Mouse (Mus musculus) liver, embryonic 16.5 days (tissue): ENCODE results near the gene Pdss2. TPM values are rescaled to one million over a fixed set of nuclear protein-coding genes. Genes with fewer than 3 reads are reported as not detected.

Experiments used
- ATAC-seq: fragments of 200-750 bp; cut with Nextera tagmentation; 2 replicates; pipeline ENCODE4 v1.8.0; 2017; ENCODE audit warnings: low read depth, mild to moderate bottlenecking, moderate number of reproducible peaks, moderate library complexity
- H3K27ac ChIP-seq: fragments of 300-500 bp; sonication (generic); 2 replicates; pipeline ENCODE4 v1.5.1; 2014; ENCODE audit warnings: mild to moderate bottlenecking, low read length
- H3K27me3 ChIP-seq: fragments of 300-500 bp; sonication (generic); 2 replicates; pipeline ENCODE4 v1.6.1; 2014; ENCODE audit warnings: low read depth, low read length, mixed read lengths; ENCODE audit not compliant: control insufficient read depth, insufficient read depth
- H3K36me3 ChIP-seq: fragments of 300-500 bp; sonication (generic); 2 replicates; pipeline ENCODE4 v1.6.1; 2014; ENCODE audit warnings: mild to moderate bottlenecking; ENCODE audit not compliant: control insufficient read depth, insufficient read depth
- H3K4me1 ChIP-seq: fragments of 300-500 bp; sonication (generic); 2 replicates; pipeline ENCODE4 v1.6.1; 2014; ENCODE audit warnings: low read depth, low read length, mixed read lengths; ENCODE audit not compliant: control insufficient read depth
- H3K4me2 ChIP-seq: fragments of 300-500 bp; sonication (generic); 2 replicates; pipeline ENCODE4 v1.6.1; 2014; ENCODE audit warnings: low read depth, low read length, mixed read lengths
- H3K4me3 ChIP-seq: fragments of 300-500 bp; sonication (generic); 2 replicates; pipeline ENCODE4 v1.5.1; 2014; ENCODE audit warnings: low read depth, mild to moderate bottlenecking, low read length
- H3K9ac ChIP-seq: fragments of 300-500 bp; sonication (generic); 2 replicates; pipeline ENCODE4 v1.6.1; 2014; ENCODE audit warnings: low read depth, low read length
- H3K9me3 ChIP-seq: fragments of 300-500 bp; sonication (generic); replicated peaks from 2 replicates; pipeline ENCODE4 v1.6.1; 2016; ENCODE audit warnings: low read length; ENCODE audit not compliant: control insufficient read depth
- WGBS: fragments of 180-500 bp; shearing (Covaris S2); extraction: QIAGEN DNeasy Blood & Tissue Kit; methylation state at CpG from one replicate; pipeline ENCODE4 v1.1.7; 2014; ENCODE audit not compliant: insufficient replicate concordance; 5-methylcytosine and 5-hydroxymethylcytosine counted together
- polyA plus RNA-seq: library from polyadenylated mRNA; unstranded; fragments of >200 nt; fragmentation: Nextera tagmentation; extraction: Ambion mirVana; gene quantifications from 2 replicates; pipeline ENCODE4 v1.2.1, GENCODE M21; 2015

Gene Pdss2
- polyA plus RNA-seq, 1 experiment from 2014 or later = 6.4 TPM

GRCm38 (mm10) chr10:43440981-43441740 lies 219.9 kb downstream of the Pdss2 start:
- ATAC-seq = peak; percentile 85

GRCm38 (mm10) chr10:43448656-43449055 lies 227.4 kb downstream of the Pdss2 start:
- no peaks in the 10 kb centered on the region for H3K36me3 ChIP-seq
- no peak for ATAC-seq
- WGBS = 71% methylated on average over 3 of the region's 3 CpGs
- no peak overlapping the region for H3K9ac ChIP-seq
- H3K4me3 ChIP-seq = no peak overlapping the region
- H3K4me1 ChIP-seq = peaks cover 3% of the 10 kb centered on the region; the same call in 1 of the 2 replicates
- no peak overlapping the region for H3K4me2 ChIP-seq
- H3K27ac ChIP-seq = no peak overlapping the region
- H3K27me3 ChIP-seq = no peaks in the 10 kb centered on the region
- H3K9me3 ChIP-seq = no peaks in the 10 kb centered on the region

More at GRCm38 (mm10) chr10:43440981-43441740, 219.9 kb downstream of the Pdss2 start:
- Histone ChIP-seq H3K9ac (no peak overlapping the region), H3K36me3 (no peaks in the 10 kb centered on the region), H3K4me3 (no peak overlapping the region), H3K27me3 (no peaks in the 10 kb centered on the region), H3K9me3 (no peaks in the 10 kb centered on the region), H3K27ac (peak overlapping the region; percentile 43), H3K4me2 (no peak overlapping the region), H3K4me1 (no peaks in the 10 kb centered on the region; the same call in 1 of the 2 replicates)
- 54% methylated on average over 15 of the region's 15 CpGs for WGBS

GRCm38 (mm10) chr10:43451848-43452662 lies 230.8 kb downstream of the Pdss2 start:
- Histone ChIP-seq H3K27me3 (no peaks in the 10 kb centered on the region), H3K36me3 (no peaks in the 10 kb centered on the region), H3K4me1 (peaks cover 3% of the 10 kb centered on the region; the same call in 1 of the 2 replicates), H3K4me2 (peak overlapping the region; percentile 36), H3K27ac (no peak overlapping the region), H3K4me3 (peak overlapping the region; percentile 32), H3K9ac (no peak overlapping the region), H3K9me3 (no peaks in the 10 kb centered on the region)
- peak; percentile 76 for ATAC-seq
- WGBS = 15% methylated on average over 16 of the region's 16 CpGs

DNA sequence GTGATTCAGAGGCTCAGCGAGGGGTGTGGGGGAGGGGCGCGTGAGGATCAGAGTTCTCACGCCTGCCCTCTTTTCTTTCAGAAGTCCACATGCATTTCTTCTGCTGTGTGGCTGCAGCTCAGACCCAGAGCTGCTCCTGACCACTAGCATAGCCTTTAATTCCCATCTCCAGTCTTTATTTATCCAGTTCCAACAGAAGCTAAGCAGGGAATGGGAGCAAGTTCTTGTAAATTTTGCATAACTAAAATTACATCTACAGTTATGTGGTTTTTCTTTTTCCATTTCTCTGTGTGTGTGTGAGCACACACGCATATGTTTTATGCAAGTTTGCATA lies 231.3 kb downstream of the Pdss2 start:
- peak overlapping the region; percentile 32; the same call in 1 of the 2 replicates for H3K4me3 ChIP-seq
- no peaks in the 10 kb centered on the region for H3K27me3 ChIP-seq
- no peak for ATAC-seq
- H3K9me3 ChIP-seq = no peaks in the 10 kb centered on the region
- H3K9ac ChIP-seq = no peak overlapping the region
- H3K4me1 ChIP-seq = peaks cover 3% of the 10 kb centered on the region; the same call in 1 of the 2 replicates
- H3K36me3 ChIP-seq = no peaks in the 10 kb centered on the region
- H3K27ac ChIP-seq = no peak overlapping the region
- H3K4me2 ChIP-seq = peak overlapping the region; percentile 36
- WGBS = 21% methylated on average over 5 of the region's 5 CpGs

- H3K4me1 ChIP-seq = peaks cover 3% of the 10 kb centered on the region; the same call in 1 of the 2 replicates
- no peaks in the 10 kb centered on the region for H3K36me3 ChIP-seq
- no peak overlapping the region for H3K9ac ChIP-seq
- ATAC-seq = no peak
- no peak overlapping the region for H3K27ac ChIP-seq
- no peak overlapping the region for H3K4me3 ChIP-seq
- no peaks in the 10 kb centered on the region for H3K9me3 ChIP-seq
- H3K27me3 ChIP-seq = no peaks in the 10 kb centered on the region
- H3K4me2 ChIP-seq = no peak overlapping the region
- 53% methylated on average over 1 of the region's 1 CpGs for WGBS
These were observed 232.9 kb downstream of the Pdss2 start for GRCm38 (mm10) chr10:43454219-43454618.

- 71% methylated on average over 3 of the region's 3 CpGs for WGBS
- H3K4me1 ChIP-seq = peaks cover 3% of the 10 kb centered on the region; the same call in 1 of the 2 replicates
- ATAC-seq = no peak
These were observed 233.4 kb downstream of the Pdss2 start for GRCm38 (mm10) chr10:43454671-43455070.

DNA sequence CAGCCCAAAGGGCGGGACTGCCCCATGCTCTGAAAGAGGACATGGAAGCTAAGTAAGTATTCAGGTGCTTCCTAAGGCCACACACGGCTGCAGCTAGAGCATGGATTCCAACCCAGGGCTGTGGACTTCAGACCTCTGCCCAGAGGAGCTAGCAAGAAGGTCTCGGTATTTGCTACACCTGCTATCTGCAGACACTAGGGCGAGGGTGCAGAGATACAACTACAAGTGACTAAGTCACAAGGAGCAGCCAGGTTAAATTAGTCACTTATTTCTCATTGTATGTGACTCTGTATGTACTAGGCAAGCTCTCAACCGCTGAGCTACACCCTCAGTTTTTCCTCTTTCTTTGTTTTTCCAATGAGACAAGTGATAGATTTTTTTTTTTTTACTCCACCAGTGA lies 241.5 kb downstream of the Pdss2 start:
- H3K4me2 ChIP-seq = no peak overlapping the region

More at GRCm38 (mm10) chr10:43454671-43455070, 233.4 kb downstream of the Pdss2 start:
- Histone ChIP-seq H3K4me3 (no peak overlapping the region), H3K36me3 (no peaks in the 10 kb centered on the region), H3K9me3 (no peaks in the 10 kb centered on the region), H3K27ac (no peak overlapping the region), H3K4me2 (no peak overlapping the region), H3K9ac (no peak overlapping the region), H3K27me3 (no peaks in the 10 kb centered on the region)

GRCm38 (mm10) chr10:43463227-43463626 lies 241.9 kb downstream of the Pdss2 start:
- ATAC-seq = peak; percentile 77
- H3K36me3 ChIP-seq = no peaks in the 10 kb centered on the region
- no peaks in the 10 kb centered on the region for H3K9me3 ChIP-seq
- H3K27me3 ChIP-seq = no peaks in the 10 kb centered on the region
- no peak overlapping the region for H3K9ac ChIP-seq
- no peak overlapping the region for H3K27ac ChIP-seq
- H3K4me2 ChIP-seq = no peak overlapping the region
- H3K4me1 ChIP-seq = no peaks in the 10 kb centered on the region; the same call in 1 of the 2 replicates
- WGBS = 51% methylated on average over 3 of the region's 3 CpGs
- H3K4me3 ChIP-seq = no peak overlapping the region

More for the DNA sequence above, 241.5 kb downstream of the Pdss2 start:
- Histone ChIP-seq H3K4me3 (no peak overlapping the region), H3K27me3 (no peaks in the 10 kb centered on the region), H3K27ac (0 out of 2 replicates have a peak overlapping the region, but pooled peaks have one; percentile 6), H3K36me3 (no peaks in the 10 kb centered on the region), H3K9me3 (no peaks in the 10 kb centered on the region), H3K9ac (no peak overlapping the region), H3K4me1 (no peaks in the 10 kb centered on the region; the same call in 1 of the 2 replicates)
- ATAC-seq = peak; percentile 45; the same call in 1 of the 2 replicates
- WGBS = 51% methylated on average over 5 of the region's 5 CpGs
